Mouse (Mus musculus) erythroid progenitor cell, adult 5-6 weeks (primary cell): ENCODE measurements at regions not wholly inside any gene's neighbourhood (a gene's known extent, or its start where the extent isn't known, plus 50 kb on each side); places are given as distances from the start of the nearest gene placed in this dataset.

ENCODE experiments used
- ATAC-seq: replicated peaks from 2 replicates; pipeline ENCODE4 v1.8.0; 2016; ENCODE audit warnings: moderate number of reproducible peaks, mild to moderate bottlenecking, moderate TSS enrichment, inconsistent platforms; ENCODE audit not compliant: poor library complexity, low FRiP score, severe bottlenecking

DNA sequence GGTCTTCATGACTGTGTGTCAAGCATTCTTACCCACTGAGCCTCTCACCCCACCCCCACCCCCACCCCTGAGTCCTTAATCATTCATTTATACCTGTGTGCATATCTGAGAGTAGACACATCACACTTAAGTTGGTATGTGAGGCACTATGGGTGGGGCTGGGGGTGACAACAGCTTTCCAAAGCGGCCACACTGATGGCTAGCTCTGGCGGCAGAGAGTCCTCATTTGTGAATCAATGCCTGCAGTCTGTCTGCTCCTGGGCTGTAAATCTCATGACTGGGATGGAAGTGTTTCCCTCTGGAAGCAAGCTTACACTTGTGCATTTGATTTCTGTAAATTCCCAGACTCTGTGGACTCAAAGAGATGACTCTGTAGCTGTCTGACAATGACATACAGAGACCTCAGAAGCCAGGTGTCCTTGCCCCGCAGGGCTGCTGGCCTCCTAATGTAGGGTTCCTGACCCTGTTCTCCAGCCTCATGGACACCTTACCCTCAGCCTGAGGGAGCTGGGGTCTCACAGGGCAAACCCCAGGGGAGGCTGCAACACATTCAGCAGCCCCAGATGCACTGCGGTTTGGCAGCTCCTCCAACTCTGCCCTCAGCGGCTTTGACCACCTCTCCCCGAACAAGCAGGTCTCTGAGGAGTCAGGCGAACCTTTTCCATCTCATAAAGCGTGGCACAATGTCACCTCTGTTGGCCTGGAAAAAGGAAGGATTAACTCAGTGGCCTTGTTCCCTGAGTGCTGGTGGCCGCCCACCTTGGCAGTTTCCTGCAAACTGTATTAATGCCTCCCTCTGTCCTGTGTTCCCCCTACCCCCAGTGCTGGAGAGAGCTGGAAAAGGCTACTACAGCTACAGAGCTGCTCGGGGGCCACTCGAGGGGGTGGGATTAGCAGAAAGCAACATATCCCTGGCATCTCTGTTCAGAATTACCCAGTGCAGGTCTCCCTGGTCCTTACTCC, 439.4 kb downstream of the Rps24 start:
- no peak for ATAC-seq

DNA sequence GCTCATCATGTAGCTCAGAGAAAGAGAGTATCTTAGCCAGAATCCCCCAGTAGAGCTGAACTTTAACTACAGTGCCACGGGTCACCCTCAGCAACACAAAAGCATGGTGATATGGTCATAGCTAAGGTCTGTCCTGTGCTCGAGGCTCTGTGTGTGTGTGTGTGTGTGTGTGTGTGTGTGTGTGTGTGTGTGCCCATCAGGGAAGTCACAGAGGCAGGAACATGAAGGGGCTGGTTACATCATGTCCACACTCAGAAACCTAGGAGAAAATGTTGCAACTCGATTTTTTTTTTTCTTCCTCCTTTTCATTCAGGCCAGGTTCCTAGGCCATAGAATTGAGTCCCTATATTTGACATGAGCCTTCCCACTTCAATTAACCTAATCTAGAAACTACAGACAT, 441.8 kb downstream of the Rps24 start:
- no peak for ATAC-seq

DNA sequence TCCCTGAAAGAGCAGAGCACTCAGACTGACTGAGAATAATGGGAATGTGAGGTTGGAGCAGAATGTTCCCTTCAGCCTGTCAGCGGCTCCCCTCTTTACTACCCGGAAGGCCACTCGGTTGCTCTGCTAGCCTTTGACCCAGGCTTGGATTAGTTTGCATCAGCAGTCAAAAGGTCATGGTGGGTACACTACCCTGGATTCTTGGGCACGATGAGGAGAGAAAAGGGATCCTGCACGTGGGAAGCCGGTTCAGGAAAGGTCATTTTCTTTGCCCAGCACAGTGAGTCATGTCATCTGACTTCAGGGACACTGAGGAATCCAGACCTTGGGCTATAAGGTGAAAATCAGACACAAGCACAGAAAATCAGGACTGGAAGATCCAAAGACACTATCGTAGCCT, 443.3 kb downstream of the Rps24 start:
- no peak for ATAC-seq

DNA sequence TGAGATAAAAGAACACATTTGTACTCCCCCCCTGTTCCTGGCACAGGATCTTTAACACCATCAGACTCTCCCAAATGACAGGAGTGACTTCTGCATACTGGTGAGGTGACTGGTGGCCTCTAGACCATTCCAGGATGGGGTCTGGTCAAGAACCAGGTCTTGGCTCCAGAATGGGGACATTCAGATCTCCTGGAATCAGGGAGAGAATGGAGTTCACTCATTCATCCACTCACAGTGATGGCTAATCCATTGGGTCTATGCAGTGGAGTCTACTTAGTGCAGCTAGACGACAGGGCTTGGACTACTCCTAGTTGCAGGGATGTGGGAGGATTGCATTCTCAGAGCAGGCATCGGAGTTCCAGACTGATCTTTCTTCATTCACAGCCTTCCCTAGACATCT, 451.0 kb downstream of the Rps24 start:
- no peak for ATAC-seq

DNA sequence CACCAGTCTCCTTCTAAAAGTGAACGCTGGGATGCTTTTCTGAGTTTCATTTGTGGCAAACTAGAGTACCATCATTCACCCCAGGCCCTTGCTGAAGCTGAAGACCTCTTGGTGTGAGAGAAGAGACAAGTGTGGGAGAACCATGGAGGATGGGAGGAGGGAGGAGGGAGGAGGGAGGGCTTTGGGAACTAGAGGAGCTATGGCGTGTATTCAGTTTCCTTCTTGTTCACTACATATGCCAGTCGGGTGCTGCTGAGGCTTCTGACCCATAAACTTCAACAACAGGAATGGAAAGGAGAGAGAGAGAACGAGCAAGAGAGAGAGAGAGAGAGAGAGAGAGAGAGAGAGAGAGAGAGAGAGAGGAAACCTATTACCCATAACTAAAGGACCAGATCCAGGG, 452.1 kb downstream of the Rps24 start:
- no peak for ATAC-seq

DNA sequence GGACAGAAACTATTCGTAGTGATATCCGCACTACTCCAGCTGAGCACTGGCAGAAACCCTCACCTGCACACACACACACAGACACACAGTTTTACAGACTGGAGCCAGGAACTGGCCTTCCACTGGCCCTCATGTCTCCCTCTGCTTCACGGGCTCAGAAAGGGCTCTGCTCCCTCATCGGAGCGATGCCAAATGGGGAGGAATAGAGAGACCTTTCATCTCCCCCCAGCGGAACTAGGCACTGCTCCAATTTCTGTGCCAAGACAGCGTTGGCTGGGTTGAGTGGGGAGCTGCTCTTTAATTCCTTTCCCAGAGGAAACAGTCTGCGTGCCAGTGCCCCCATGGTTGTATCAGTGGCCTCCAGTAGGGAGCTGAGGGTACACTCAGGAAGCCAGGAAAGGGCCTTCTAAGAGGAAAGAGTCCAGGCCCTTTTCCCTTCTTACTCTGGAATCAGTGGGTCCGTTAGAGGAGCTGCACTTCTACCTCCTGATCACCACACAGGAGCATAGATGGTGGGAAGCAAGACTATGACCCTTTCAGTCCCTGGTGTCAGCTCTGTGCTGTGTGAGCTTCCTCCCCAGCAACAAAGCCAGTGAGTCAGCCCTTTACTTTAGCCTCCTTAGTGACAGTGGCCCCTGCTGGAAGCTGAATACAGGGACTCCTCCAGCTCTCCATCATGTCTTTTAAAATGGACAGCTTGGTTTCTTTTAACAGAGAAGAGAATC, 452.7 kb downstream of the Rps24 start:
- no peak for ATAC-seq

DNA sequence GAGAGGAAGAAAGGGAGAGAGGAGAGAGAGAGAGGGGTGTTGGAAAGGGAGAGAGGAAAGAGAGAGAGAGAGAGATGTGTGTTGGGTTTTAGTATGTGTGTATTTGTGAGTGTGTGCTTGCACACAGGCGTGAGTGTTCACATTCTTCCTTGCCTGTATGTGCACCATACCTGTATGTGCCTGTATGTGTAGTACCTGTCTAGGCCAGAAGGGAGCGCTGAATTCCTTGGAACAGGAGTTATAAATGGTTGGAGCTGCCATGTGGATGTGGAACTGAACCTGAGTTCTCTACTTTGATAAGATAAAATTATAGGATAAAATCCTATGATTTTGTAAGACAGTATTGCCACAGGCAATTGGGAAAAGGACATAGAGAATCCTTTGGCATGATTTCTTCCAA, 458.8 kb downstream of the Rps24 start:
- ATAC-seq, result no peak

DNA sequence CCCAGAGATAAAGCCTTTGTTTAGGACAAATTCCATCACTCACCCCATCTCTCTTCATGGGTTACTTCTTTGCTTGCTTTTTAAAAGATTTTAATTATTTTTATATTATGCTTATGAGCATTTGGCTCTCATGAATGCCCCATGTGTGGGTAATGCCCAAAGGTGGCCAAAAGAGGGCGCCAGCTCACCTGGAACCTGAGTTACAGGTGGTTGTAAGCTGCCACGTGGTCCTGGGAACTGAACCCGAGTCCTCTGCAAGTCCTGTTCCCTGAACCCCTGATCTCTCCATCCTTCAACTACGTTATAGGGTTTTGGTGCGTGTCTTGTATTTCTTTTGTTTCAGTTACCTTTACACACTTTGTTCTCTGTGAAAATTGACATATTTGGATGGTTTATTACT, 460.2 kb downstream of the Rps24 start:
- ATAC-seq, result no peak

DNA sequence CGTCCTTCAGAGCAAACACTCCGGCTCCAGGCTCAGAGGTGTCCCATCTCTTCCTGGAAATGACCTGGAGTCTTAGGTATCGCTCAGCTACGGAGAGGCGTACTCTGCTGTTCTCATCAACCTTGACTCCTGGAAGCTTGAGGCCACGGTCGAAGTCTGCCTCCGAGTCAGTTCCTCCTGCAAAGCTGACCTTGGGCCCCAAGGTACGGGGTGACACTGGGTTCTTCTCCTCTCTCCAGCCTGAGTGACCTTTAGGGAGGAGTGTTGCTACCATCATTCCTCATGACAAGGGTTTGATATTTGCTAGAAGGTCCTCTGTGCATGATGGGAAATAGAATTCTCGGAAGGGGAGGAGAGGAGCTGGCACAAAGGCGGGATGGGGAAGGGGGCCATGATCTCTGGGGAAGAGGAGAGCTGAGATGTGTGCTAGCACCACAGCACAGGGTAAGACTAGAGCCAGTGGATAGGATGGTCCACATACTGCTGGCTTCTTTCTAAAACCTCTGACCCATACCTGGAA, 469.0 kb downstream of the Rps24 start:
- ATAC-seq, result no peak

DNA sequence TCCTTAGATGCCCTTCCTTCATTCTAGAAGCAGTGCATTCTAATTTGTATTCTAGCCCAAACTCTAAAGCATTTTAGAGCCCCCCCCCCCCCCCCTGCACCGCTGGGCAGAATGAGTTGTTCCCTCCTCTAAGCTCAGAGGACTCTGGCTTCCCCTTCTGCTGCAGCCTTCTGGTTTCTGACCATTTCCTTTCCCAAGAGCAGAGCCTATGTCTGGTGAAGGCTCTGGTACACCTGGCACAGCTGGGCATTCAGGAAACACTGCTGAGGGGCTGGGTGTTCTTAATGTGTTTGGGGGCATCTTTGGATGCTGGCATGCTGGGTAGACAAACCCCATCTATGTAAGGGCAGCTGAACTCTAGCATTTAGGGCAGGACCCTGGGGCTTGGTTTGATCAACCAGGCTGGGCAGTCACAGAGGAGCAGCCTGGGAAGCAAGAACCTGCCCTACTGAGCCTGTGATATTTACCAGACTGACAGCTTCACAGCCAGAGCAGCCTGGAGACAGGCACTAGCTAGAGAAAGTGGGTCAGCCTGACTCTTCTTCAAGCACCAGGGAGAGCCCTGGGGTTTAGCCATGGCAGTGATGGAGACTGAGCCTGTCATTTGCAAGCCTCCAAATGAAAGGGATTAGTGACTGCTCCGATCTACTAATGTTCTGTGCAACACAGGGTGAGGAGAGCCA, 469.7 kb downstream of the Rps24 start:
- ATAC-seq, result no peak

DNA sequence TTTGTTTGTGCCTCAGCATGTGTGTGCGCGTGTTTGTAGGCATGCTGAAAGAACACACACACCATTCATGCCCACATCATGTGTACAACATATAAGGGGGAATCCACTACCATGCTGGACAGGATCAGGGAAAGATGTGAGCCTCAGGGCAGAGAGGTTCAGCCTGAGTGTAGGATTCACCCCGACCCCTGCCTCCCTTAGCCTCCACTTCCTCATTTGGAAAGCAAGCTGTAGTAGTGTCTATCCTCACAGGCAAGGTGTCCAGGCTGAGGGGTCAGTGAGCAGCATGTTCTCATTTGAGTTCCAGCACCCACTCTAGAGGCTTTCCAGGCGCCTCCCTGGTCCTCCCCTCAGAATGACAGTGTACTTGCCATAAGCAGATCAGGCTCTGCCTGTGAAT, 470.5 kb downstream of the Rps24 start:
- no peak for ATAC-seq

DNA sequence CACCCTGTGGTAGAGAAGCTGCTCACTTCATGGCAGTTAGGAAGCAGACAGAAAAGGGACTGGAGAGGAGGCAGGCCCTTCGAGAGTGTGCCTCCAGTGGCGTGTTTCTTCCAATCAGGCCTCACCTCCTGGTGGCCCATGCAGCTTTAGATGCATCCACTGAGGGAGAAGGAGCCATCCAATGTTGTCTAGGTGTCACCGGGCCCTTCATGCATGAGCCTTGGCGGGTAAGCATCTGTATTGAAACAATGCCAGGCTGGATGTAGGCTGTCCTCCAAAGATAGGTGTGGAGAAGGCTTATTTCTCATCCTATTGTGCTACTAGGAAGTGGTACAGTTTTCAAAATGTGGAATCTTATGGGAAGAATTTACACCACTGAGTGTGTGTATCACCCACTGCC, 471.9 kb downstream of the Rps24 start:
- no peak for ATAC-seq

DNA sequence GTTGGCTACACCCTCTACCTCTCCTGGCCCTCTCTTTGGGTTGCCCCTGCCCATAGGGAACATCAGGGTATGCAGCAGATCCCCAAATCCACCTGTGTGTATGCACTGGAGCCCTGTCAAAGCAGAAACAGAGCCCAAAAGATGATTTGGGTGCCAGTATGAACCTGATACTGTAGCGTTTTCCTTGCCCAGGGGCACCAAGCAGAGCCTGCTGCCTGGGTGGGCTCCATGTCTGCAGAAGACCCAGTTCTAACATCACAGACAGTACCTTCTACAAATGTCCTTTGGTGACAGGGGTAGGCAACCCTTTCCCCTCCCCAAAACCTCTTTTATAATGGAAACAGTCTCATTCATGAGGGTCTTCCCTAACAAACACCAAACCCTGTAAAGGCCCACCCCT, 472.5 kb downstream of the Rps24 start:
- ATAC-seq, result no peak

DNA sequence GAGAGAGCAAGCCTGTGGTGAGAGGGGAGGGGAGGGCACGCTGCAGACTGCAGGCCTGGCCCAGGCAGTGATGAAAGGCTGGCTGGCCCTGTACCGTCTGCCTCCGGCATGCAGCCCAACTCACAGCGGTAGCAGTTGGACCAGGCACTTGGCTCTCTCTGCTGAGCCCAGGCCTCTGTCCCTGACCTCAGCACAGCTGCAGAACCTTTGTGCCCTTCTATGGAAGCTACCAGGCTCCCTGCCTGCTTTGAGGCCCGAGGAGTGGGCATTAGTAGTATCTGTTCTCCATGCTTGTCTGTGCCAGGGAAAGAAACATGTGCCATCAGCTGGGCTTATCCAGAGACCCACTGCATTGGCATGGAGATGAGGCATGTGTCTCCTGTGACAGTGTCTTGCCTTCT, 473.2 kb downstream of the Rps24 start:
- ATAC-seq, result no peak

DNA sequence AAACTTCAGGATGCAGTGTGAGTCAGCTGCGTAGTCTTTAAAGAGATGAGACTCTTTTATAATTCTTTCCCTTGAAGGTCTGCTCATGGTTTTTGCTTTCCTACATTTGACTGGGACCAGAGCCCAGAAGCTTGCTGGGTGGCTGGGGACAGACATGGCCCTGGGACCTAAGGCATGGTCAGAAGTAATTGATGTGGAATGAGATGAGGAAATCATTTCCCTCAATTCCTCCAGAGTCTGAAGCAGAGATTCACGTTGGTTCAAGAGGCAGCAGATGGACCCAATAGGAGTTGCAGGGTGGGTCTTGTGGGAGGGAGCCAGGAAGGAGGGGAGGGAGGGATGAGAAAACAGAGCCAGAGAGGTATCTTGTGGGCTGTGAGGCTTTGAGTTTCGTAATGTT, 473.9 kb downstream of the Rps24 start:
- ATAC-seq, result no peak

DNA sequence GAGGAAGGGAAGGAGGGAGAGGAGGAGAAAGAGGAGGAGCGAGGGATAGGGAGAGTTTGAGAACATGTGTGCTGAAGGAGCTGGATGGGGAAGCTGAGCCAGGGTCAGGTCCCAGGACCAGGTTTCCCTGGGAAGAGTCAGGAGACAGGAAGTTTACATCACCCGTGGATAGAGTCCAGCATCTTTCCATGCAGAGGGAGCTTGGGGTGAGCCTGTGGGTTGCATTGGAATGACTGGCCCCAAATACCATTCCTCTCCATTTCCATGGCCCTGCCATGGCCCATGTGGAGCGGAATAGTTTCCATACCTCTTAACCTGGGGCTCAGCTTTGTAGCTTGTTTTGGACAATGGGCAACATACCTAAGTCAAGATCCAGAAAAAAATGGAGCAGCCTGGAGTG, 474.8 kb downstream of the Rps24 start:
- no peak for ATAC-seq

DNA sequence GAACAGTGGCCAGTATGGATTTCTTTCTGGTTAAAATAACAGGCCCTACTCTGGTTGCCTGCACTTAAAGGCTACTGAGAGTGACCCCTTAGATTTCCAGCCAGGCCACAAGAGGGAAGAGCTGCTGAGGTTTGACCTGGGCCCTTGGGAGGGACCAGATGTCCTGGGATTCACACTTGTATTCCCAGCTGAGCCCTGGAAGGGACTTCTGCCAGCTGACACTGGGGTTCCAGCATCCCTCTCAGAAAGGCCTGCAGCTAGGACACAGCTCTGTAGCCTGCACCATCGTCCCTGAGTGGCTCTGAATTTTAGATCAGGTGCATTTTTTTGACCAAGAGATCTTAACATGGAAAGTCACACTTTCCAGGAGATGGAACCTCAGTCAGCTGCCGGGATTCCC, 482.7 kb downstream of the Rps24 start:
- ATAC-seq, result no peak

DNA sequence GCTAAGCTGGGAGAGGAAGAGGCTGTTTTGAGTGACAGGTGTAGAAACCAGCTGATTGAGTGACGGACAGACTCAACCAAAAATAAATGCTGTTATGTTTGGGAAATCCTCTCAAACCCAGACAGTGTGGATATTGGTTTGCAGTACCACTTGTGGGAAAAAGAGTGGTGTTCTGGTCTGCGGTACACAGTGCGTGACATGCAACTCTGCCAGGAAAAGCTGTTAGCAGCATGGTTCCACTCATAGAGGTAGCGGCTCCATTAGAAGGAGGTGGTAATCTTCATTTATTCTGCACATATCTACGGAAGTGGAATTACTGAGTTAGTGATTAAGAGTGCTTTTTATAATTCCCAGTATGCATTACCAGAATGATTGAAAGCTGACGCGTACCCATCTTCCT, 485.4 kb downstream of the Rps24 start:
- ATAC-seq, result no peak

DNA sequence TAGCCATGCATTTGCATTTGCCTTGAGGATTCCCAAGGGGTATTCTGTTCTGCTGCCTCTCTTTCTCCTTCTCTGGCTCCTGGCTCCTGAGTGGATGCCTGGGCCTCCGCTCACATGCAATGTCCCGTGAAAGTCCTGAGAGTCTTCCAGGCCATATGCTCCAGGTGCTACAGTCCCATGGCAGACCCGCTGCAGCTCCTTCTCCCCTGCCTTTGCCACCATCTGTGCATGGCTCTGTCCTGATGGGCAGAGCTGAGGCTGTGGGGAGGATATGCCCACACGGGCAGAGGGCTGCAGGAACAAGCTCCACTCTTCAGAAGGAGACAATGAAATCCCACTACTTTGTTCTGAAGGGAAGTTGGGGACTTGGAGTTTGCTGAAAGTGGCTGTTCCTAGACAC, 485.9 kb upstream of the Zmiz1 start:
- ATAC-seq, result no peak

DNA sequence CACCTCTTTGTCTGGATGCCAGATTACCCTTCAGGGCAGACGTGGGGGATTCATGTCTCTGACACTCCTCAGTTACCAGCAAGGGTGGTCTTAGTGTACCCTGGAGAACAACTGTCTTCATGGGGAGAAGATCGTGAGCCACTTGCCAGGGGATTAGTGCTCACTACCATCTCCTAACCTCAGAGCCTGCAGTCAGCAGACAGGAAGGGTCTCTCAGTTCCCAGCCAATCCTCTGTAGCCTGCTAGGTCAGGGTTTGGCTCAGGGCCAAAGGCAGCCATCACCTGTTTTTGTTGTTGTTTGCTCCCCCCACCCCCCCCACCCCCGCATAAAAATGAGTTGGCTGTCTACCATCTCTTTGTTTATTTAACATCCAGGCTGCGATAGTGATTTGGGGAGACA, 485.4 kb upstream of the Zmiz1 start:
- no peak for ATAC-seq

DNA sequence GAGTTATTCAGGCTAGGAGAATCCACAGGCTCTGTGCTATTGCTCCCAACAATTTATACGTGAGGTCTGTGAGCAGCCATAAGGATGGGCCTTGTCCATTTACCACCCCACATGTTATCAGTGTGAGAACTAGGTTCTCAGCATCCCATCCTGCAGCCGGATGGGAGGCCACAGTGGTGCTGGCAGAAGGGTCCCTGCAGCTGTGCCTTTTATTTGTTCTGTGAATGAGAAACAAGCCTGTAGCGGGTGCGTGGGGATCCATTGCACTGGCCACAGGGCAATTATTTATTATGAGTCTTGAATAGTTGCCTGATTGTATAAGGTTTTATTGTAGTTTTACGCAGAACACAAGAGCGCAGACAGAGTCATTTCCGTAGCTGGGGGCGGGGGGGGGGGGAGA, 476.5 kb upstream of the Zmiz1 start:
- ATAC-seq, result no peak
